Mouse (Mus musculus): ENCODE measurements around the gene Shcbp1l. TPM values are rescaled to one million over a fixed set of nuclear protein-coding genes. Genes with fewer than 3 reads are reported as not detected.

The Shcbp1l gene
- total and polyA plus RNA-seq, 2 experiments from 2014 or later, result 0.93 to 1.2 TPM

GRCm38 (mm10) chr1:153424271-153424670 is 691 bp upstream of the Shcbp1l start:
- ATAC-seq (ENCODE audit: low FRiP score), result peak; percentile 68
- no peaks in the 10 kb centered on the region for H3K36me3 ChIP-seq (ENCODE audit: insufficient read depth, low read length)
- 0 out of 2 replicates have a peak, but pooled peaks cover 3% of the 10 kb centered on the region for H3K4me1 ChIP-seq (ENCODE audit: insufficient read depth, low read length)
- WGBS, result 29% methylated on average over 12 of the region's 12 CpGs
- H3K9me3 ChIP-seq (ENCODE audit: low read length), result no peaks in the 10 kb centered on the region
- peak overlapping the region; percentile 89 for H3K4me2 ChIP-seq (ENCODE audit: low read depth, low read length, poor library complexity, severe bottlenecking)
- peak; percentile 64 for DNase-seq (ENCODE audit: low spot score)
- no peaks in the 10 kb centered on the region for H3K27me3 ChIP-seq (ENCODE audit: insufficient read depth, low read length)
- TF ChIP-seq CTCF (IDR thresholded peaks at IDR 0.05), result peak; percentile 38; the same call in 1 of the 2 replicates
- H3K4me3 ChIP-seq (ENCODE audit: low read depth, low read length), result peak overlapping the region; percentile 50
- no peak overlapping the region for H3K27ac ChIP-seq (ENCODE audit: low read depth, low read length)
- H3K9ac ChIP-seq (replicated peaks; ENCODE audit: low read length, poor library complexity, severe bottlenecking), result no peak overlapping the region

GRCm38 (mm10) chr1:153431158-153431557 is 6.2 kb downstream of the Shcbp1l start:
- H3K27ac ChIP-seq (ENCODE audit: low read depth, low read length), result no peak overlapping the region

DNA sequence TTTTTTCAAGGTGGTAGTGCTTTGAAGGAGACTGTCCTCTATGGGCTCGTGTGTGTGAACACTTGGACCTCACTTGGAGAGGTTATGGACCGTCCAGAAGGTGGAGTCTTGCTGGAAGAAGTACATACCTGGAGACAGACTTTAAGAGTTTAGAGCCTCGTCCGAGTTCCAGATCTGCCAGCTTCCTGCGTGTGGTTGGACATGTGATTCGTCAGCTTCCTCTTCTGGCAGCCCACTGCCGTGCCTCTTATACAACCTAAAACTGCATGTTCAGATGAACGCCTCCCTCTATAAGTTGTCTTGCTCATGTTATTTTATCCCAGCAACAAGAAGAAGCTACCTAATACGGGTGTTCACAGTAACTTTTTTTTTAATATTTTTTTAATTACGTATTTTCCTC is 6.7 kb downstream of the Shcbp1l start:
- TF ChIP-seq CTCF (IDR thresholded peaks at IDR 0.05), result no peak
- ATAC-seq (ENCODE audit: low FRiP score), result no peak
- 85% methylated on average over 10 of the region's 10 CpGs for WGBS

More at GRCm38 (mm10) chr1:153431158-153431557, 6.2 kb downstream of the Shcbp1l start:
- Histone ChIP-seq H3K4me2 (ENCODE audit: low read depth, low read length, poor library complexity, severe bottlenecking) (no peak overlapping the region), H3K27me3 (ENCODE audit: insufficient read depth, low read length) (no peaks in the 10 kb centered on the region), H3K4me1 (ENCODE audit: insufficient read depth, low read length) (no peaks in the 10 kb centered on the region), H3K4me3 (ENCODE audit: low read depth, low read length) (no peak overlapping the region), H3K9me3 (ENCODE audit: low read length) (no peaks in the 10 kb centered on the region), H3K36me3 (ENCODE audit: insufficient read depth, low read length) (no peaks in the 10 kb centered on the region), H3K9ac (replicated peaks; ENCODE audit: low read length, poor library complexity, severe bottlenecking) (no peak overlapping the region)
- no peak for TF ChIP-seq CTCF (IDR thresholded peaks at IDR 0.05)
- no peak for ATAC-seq (ENCODE audit: low FRiP score)
- DNase-seq (ENCODE audit: low spot score), result no peak
- WGBS, result 77% methylated on average over 7 of the region's 7 CpGs

GRCm38 (mm10) chr1:153432329-153432728 is 7.4 kb downstream of the Shcbp1l start:
- no peak overlapping the region for H3K9ac ChIP-seq (replicated peaks; ENCODE audit: low read length, poor library complexity, severe bottlenecking)
- H3K36me3 ChIP-seq (ENCODE audit: insufficient read depth, low read length), result no peaks in the 10 kb centered on the region
- H3K9me3 ChIP-seq (ENCODE audit: low read length), result no peaks in the 10 kb centered on the region
- 78% methylated on average over 2 of the region's 2 CpGs for WGBS
- DNase-seq (ENCODE audit: low spot score) (no peak), ATAC-seq (ENCODE audit: low FRiP score) (no peak)
- H3K27ac ChIP-seq (ENCODE audit: low read depth, low read length), result no peak overlapping the region
- H3K4me3 ChIP-seq (ENCODE audit: low read depth, low read length), result no peak overlapping the region
- no peaks in the 10 kb centered on the region for H3K4me1 ChIP-seq (ENCODE audit: insufficient read depth, low read length)
- H3K27me3 ChIP-seq (ENCODE audit: insufficient read depth, low read length), result no peaks in the 10 kb centered on the region
- TF ChIP-seq CTCF (IDR thresholded peaks at IDR 0.05), result no peak
- H3K4me2 ChIP-seq (ENCODE audit: low read depth, low read length, poor library complexity, severe bottlenecking), result no peak overlapping the region

More for the DNA sequence above, 6.7 kb downstream of the Shcbp1l start:
- no peak overlapping the region for H3K4me3 ChIP-seq (ENCODE audit: low read depth, low read length)
- H3K4me2 ChIP-seq (ENCODE audit: low read depth, low read length, poor library complexity, severe bottlenecking), result no peak overlapping the region
- H3K27ac ChIP-seq (ENCODE audit: low read depth, low read length), result no peak overlapping the region
- no peak for DNase-seq (ENCODE audit: low spot score)
- no peaks in the 10 kb centered on the region for H3K27me3 ChIP-seq (ENCODE audit: insufficient read depth, low read length)
- H3K4me1 ChIP-seq (ENCODE audit: insufficient read depth, low read length), result no peaks in the 10 kb centered on the region
- no peaks in the 10 kb centered on the region for H3K9me3 ChIP-seq (ENCODE audit: low read length)
- H3K36me3 ChIP-seq (ENCODE audit: insufficient read depth, low read length), result no peaks in the 10 kb centered on the region
- no peak overlapping the region for H3K9ac ChIP-seq (replicated peaks; ENCODE audit: low read length, poor library complexity, severe bottlenecking)

GRCm38 (mm10) chr1:153433851-153434589 is 9.1 kb downstream of the Shcbp1l start:
- WGBS, result 85% methylated on average over 5 of the region's 5 CpGs
- Histone ChIP-seq H3K9me3 (ENCODE audit: low read length) (no peaks in the 10 kb centered on the region), H3K4me1 (ENCODE audit: insufficient read depth, low read length) (no peaks in the 10 kb centered on the region), H3K9ac (replicated peaks; ENCODE audit: low read length, poor library complexity, severe bottlenecking) (no peak overlapping the region), H3K27me3 (ENCODE audit: insufficient read depth, low read length) (no peaks in the 10 kb centered on the region), H3K4me3 (ENCODE audit: low read depth, low read length) (no peak overlapping the region), H3K36me3 (ENCODE audit: insufficient read depth, low read length) (no peaks in the 10 kb centered on the region), H3K4me2 (ENCODE audit: low read depth, low read length, poor library complexity, severe bottlenecking) (no peak overlapping the region), H3K27ac (ENCODE audit: low read depth, low read length) (no peak overlapping the region)
- peak; percentile 54 for TF ChIP-seq CTCF (IDR thresholded peaks at IDR 0.05)
- no peak for DNase-seq (ENCODE audit: low spot score)
- ATAC-seq (ENCODE audit: low FRiP score), result no peak

- no peak for TF ChIP-seq CTCF (IDR thresholded peaks at IDR 0.05)
- Histone ChIP-seq H3K9me3 (ENCODE audit: low read length) (no peaks in the 10 kb centered on the region), H3K27ac (ENCODE audit: low read depth, low read length) (no peak overlapping the region), H3K4me3 (ENCODE audit: low read depth, low read length) (no peak overlapping the region), H3K4me2 (ENCODE audit: low read depth, low read length, poor library complexity, severe bottlenecking) (no peak overlapping the region), H3K4me1 (ENCODE audit: insufficient read depth, low read length) (no peaks in the 10 kb centered on the region), H3K9ac (replicated peaks; ENCODE audit: low read length, poor library complexity, severe bottlenecking) (no peak overlapping the region), H3K27me3 (ENCODE audit: insufficient read depth, low read length) (no peaks in the 10 kb centered on the region), H3K36me3 (ENCODE audit: insufficient read depth, low read length) (no peaks in the 10 kb centered on the region)
- ATAC-seq (ENCODE audit: low FRiP score), result no peak
- 86% methylated on average over 11 of the region's 11 CpGs for WGBS
- DNase-seq (ENCODE audit: low spot score), result no peak
These were observed 12.6 kb downstream of the Shcbp1l start for GRCm38 (mm10) chr1:153437536-153437935.
